Mouse (Mus musculus): ENCODE measurements at regions not wholly inside any gene's neighbourhood (a gene's known extent, or its start where the extent isn't known, plus 50 kb on each side); places are given as distances from the start of the nearest gene placed in this dataset.

GRCm38 (mm10) chr7:71524119-71524518 is 172.8 kb upstream of the Gm10295 start:
- H3K36me3 ChIP-seq (ENCODE audit: control insufficient read depth, insufficient read depth, low read length): no peaks in the 10 kb centered on the region
- H3K4me2 ChIP-seq (ENCODE audit: low read length): no peak overlapping the region
- H3K9me3 ChIP-seq (replicated peaks; ENCODE audit: control insufficient read depth, low read length, poor library complexity, severe bottlenecking): no peaks in the 10 kb centered on the region
- no peak overlapping the region for H3K27ac ChIP-seq (ENCODE audit: low read length)
- no peak overlapping the region for H3K9ac ChIP-seq (ENCODE audit: low read depth, low read length)
- no peak overlapping the region for H3K4me3 ChIP-seq (ENCODE audit: low read depth, low read length)
- no peak for ATAC-seq
- 90% methylated on average over 2 of the region's 2 CpGs for WGBS
- H3K4me1 ChIP-seq (ENCODE audit: control insufficient read depth, insufficient read depth, low read length): no peaks in the 10 kb centered on the region
- H3K27me3 ChIP-seq (ENCODE audit: control insufficient read depth, insufficient read depth, low read depth, low read length): no peaks in the 10 kb centered on the region

- no peaks in the 10 kb centered on the region for H3K4me1 ChIP-seq (ENCODE audit: control insufficient read depth, insufficient read depth, low read length)
- no peak overlapping the region for H3K4me3 ChIP-seq (ENCODE audit: low read depth, low read length)
- H3K27me3 ChIP-seq (ENCODE audit: control insufficient read depth, insufficient read depth, low read depth, low read length): no peaks in the 10 kb centered on the region
- ATAC-seq: no peak
- H3K36me3 ChIP-seq (ENCODE audit: control insufficient read depth, insufficient read depth, low read length): no peaks in the 10 kb centered on the region
- 62% methylated on average over 3 of the region's 3 CpGs for whole genome bisulfite sequencing
- no peak overlapping the region for H3K27ac ChIP-seq (ENCODE audit: low read length)
- H3K9me3 ChIP-seq (replicated peaks; ENCODE audit: control insufficient read depth, low read length, poor library complexity, severe bottlenecking): no peaks in the 10 kb centered on the region
- no peak overlapping the region for H3K9ac ChIP-seq (ENCODE audit: low read depth, low read length)
- H3K4me2 ChIP-seq (ENCODE audit: low read length): no peak overlapping the region
Measured at GRCm38 (mm10) chr7:71507379-71507778, 156.1 kb upstream of the Gm10295 start.

- no peak overlapping the region for H3K4me2 ChIP-seq (ENCODE audit: low read length)
- no peaks in the 10 kb centered on the region for H3K36me3 ChIP-seq (ENCODE audit: control insufficient read depth, insufficient read depth, low read length)
- no peaks in the 10 kb centered on the region for H3K9me3 ChIP-seq (replicated peaks; ENCODE audit: control insufficient read depth, low read length, poor library complexity, severe bottlenecking)
- no peaks in the 10 kb centered on the region for H3K4me1 ChIP-seq (ENCODE audit: control insufficient read depth, insufficient read depth, low read length)
- no peak overlapping the region for H3K27ac ChIP-seq (ENCODE audit: low read length)
- ATAC-seq: no peak
- H3K9ac ChIP-seq (ENCODE audit: low read depth, low read length): no peak overlapping the region
- WGBS: 66% methylated on average over 6 of the region's 6 CpGs
- no peak overlapping the region for H3K4me3 ChIP-seq (ENCODE audit: low read depth, low read length)
- no peaks in the 10 kb centered on the region for H3K27me3 ChIP-seq (ENCODE audit: control insufficient read depth, insufficient read depth, low read depth, low read length)
Measured at GRCm38 (mm10) chr7:71500719-71501118, 149.4 kb upstream of the Gm10295 start.

DNA sequence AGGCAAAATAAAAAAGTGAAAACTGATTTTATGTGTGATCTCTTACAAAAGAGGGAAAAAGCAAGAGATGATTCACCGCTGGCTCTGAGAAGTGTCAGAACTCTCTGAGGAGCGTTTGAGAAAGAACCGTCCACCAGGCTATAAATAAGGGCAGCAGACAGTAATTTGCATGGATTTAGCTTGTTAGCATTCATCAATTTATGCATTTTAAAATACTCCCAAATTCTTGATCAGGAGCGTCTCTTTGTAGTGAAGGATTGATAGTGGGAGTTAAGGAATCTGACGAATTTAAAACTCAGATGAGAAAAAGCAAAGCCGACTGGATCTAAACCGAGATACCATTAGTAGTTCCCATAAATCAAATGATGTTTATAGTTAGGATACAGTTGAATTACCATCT is 146.8 kb upstream of the Gm10295 start:
- Histone ChIP-seq H3K27ac (ENCODE audit: low read length) (no peak overlapping the region), H3K4me3 (ENCODE audit: low read depth, low read length) (no peak overlapping the region), H3K27me3 (ENCODE audit: control insufficient read depth, insufficient read depth, low read depth, low read length) (no peaks in the 10 kb centered on the region), H3K36me3 (ENCODE audit: control insufficient read depth, insufficient read depth, low read length) (no peaks in the 10 kb centered on the region), H3K4me1 (ENCODE audit: control insufficient read depth, insufficient read depth, low read length) (no peaks in the 10 kb centered on the region), H3K9ac (ENCODE audit: low read depth, low read length) (no peak overlapping the region), H3K4me2 (ENCODE audit: low read length) (no peak overlapping the region), H3K9me3 (replicated peaks; ENCODE audit: control insufficient read depth, low read length, poor library complexity, severe bottlenecking) (no peaks in the 10 kb centered on the region)
- no peak for ATAC-seq
- 74% methylated on average over 7 of the region's 7 CpGs for WGBS

DNA sequence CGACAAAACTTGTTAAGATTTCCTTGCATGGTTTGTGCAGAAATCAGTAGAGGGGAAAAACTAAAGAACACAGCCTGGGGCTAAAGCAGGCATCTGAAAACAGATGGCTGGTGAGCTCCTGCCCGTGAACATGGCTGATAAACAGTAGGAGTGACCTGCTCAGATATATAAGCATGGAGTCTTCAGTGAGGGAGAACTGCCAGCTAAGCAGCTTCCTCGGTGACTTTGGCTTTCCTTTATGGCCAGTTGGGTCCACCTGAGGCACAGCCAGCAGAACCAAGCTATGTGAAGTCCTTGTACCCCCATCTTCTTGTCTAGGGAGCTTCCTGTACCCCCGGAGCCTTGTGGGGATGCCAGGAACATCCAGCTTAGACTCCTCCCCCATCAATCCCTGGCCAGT is 139.8 kb upstream of the Gm10295 start:
- Histone ChIP-seq H3K9me3 (replicated peaks; ENCODE audit: control insufficient read depth, low read length, poor library complexity, severe bottlenecking) (no peaks in the 10 kb centered on the region), H3K4me2 (ENCODE audit: low read length) (no peak overlapping the region), H3K36me3 (ENCODE audit: control insufficient read depth, insufficient read depth, low read length) (no peaks in the 10 kb centered on the region), H3K9ac (ENCODE audit: low read depth, low read length) (no peak overlapping the region), H3K27ac (ENCODE audit: low read length) (no peak overlapping the region), H3K4me1 (ENCODE audit: control insufficient read depth, insufficient read depth, low read length) (no peaks in the 10 kb centered on the region), H3K27me3 (ENCODE audit: control insufficient read depth, insufficient read depth, low read depth, low read length) (no peaks in the 10 kb centered on the region), H3K4me3 (ENCODE audit: low read depth, low read length) (no peak overlapping the region)
- 73% methylated on average over 4 of the region's 4 CpGs for WGBS
- ATAC-seq: no peak

GRCm38 (mm10) chr7:71488016-71488650 is 136.8 kb upstream of the Gm10295 start:
- H3K27me3 ChIP-seq (ENCODE audit: control insufficient read depth, insufficient read depth, low read depth, low read length): no peaks in the 10 kb centered on the region
- no peak overlapping the region for H3K4me3 ChIP-seq (ENCODE audit: low read depth, low read length)
- no peak overlapping the region for H3K4me2 ChIP-seq (ENCODE audit: low read length)
- H3K9me3 ChIP-seq (replicated peaks; ENCODE audit: control insufficient read depth, low read length, poor library complexity, severe bottlenecking): no peaks in the 10 kb centered on the region
- H3K9ac ChIP-seq (ENCODE audit: low read depth, low read length): no peak overlapping the region
- 96% methylated on average over 7 of the region's 7 CpGs for WGBS
- no peak overlapping the region for H3K27ac ChIP-seq (ENCODE audit: low read length)
- no peak for ATAC-seq
- no peaks in the 10 kb centered on the region for H3K4me1 ChIP-seq (ENCODE audit: control insufficient read depth, insufficient read depth, low read length)
- H3K36me3 ChIP-seq (ENCODE audit: control insufficient read depth, insufficient read depth, low read length): no peaks in the 10 kb centered on the region

GRCm38 (mm10) chr7:71475383-71475782 is 124.1 kb upstream of the Gm10295 start:
- 82% methylated on average over 4 of the region's 4 CpGs for WGBS
- Histone ChIP-seq H3K36me3 (ENCODE audit: control insufficient read depth, insufficient read depth, low read length) (no peaks in the 10 kb centered on the region), H3K9me3 (replicated peaks; ENCODE audit: control insufficient read depth, low read length, poor library complexity, severe bottlenecking) (no peaks in the 10 kb centered on the region), H3K4me2 (ENCODE audit: low read length) (no peak overlapping the region), H3K9ac (ENCODE audit: low read depth, low read length) (no peak overlapping the region), H3K4me1 (ENCODE audit: control insufficient read depth, insufficient read depth, low read length) (no peaks in the 10 kb centered on the region), H3K4me3 (ENCODE audit: low read depth, low read length) (no peak overlapping the region), H3K27me3 (ENCODE audit: control insufficient read depth, insufficient read depth, low read depth, low read length) (no peaks in the 10 kb centered on the region), H3K27ac (ENCODE audit: low read length) (no peak overlapping the region)
- no peak for ATAC-seq

DNA sequence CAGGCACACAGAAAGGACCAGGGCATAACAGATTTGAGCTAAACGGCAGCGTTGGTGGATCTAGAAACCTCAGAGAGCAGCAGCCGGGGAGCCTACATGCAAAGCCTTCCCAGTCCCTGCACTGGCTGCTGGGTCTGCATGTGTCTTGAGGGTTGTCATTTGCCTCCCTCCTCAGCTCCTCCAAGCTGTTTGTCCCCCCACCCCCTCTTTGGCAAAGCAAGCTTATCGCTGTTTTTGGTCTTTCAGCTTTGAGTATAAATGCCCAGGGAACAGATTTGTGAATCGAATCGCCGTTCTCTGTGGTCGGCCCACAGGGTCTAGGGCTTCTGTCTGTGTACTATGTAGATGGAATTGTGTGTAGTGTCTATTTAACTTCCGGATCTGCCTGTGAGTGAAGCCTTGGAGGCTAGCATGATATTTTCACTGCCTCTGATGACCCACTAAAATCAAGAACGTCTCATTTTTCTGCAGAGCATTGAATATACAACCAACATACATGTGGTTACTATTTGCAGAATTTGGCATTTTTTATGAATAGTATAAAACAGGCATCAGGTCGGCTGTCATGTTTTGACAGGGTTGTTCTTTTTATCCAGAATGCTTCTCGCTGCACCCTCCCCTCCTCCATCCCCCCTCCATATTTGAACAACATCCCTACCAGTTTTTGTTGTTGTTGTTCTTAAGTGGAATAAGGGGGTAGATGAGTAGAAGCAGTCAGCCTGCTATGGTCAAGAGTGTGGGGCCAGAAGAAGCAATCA is 121.3 kb upstream of the Gm10295 start:
- no peaks in the 10 kb centered on the region for H3K36me3 ChIP-seq (ENCODE audit: control insufficient read depth, insufficient read depth, low read length)
- ATAC-seq: no peak
- H3K9me3 ChIP-seq (replicated peaks; ENCODE audit: control insufficient read depth, low read length, poor library complexity, severe bottlenecking): no peaks in the 10 kb centered on the region
- no peak overlapping the region for H3K4me2 ChIP-seq (ENCODE audit: low read length)
- no peak overlapping the region for H3K4me3 ChIP-seq (ENCODE audit: low read depth, low read length)
- H3K27ac ChIP-seq (ENCODE audit: low read length): no peak overlapping the region
- H3K27me3 ChIP-seq (ENCODE audit: control insufficient read depth, insufficient read depth, low read depth, low read length): no peaks in the 10 kb centered on the region
- H3K4me1 ChIP-seq (ENCODE audit: control insufficient read depth, insufficient read depth, low read length): no peaks in the 10 kb centered on the region
- 78% methylated on average over 12 of the region's 12 CpGs for WGBS
- H3K9ac ChIP-seq (ENCODE audit: low read depth, low read length): no peak overlapping the region

DNA sequence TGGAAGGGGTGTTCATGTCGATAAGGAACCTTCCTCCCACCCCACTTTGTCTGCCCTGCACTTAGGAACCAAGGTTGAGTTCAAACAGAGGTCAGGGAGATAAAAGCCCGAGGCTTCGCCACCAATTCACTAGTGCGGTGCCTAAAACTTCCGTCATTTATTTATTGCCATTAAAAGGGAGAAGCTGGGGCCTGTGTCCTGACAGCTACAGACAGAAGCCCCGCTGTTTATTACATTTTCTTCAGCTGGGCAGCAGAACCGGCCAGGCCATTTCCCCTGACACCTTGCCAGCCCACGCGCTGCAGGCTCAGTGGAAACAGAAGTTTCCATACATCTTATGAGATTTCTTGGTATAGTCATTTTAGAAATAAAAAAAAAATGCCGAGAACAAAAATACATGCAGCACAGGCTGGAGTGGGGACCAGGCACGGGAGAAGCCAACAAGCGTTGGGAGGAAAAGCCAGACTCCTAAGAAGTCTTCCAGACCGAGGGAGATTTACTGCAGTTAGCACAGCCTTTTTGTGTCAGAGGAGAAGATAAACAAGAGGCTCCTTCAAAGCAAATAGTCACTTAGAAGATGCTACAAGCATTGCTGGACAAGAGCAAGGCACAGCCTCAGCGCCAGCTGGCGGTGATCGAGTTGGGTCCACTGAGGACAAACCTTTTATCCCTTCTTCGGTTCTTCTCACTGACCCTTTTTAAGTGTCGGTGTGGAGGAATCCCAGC is 120.5 kb upstream of the Gm10295 start:
- Histone ChIP-seq H3K9ac (ENCODE audit: low read depth, low read length) (no peak overlapping the region), H3K9me3 (replicated peaks; ENCODE audit: control insufficient read depth, low read length, poor library complexity, severe bottlenecking) (no peaks in the 10 kb centered on the region), H3K27me3 (ENCODE audit: control insufficient read depth, insufficient read depth, low read depth, low read length) (no peaks in the 10 kb centered on the region), H3K4me2 (ENCODE audit: low read length) (no peak overlapping the region), H3K4me3 (ENCODE audit: low read depth, low read length) (no peak overlapping the region), H3K36me3 (ENCODE audit: control insufficient read depth, insufficient read depth, low read length) (no peaks in the 10 kb centered on the region), H3K4me1 (ENCODE audit: control insufficient read depth, insufficient read depth, low read length) (no peaks in the 10 kb centered on the region), H3K27ac (ENCODE audit: low read length) (no peak overlapping the region)
- WGBS: 59% methylated on average over 18 of the region's 18 CpGs
- ATAC-seq: no peak

All from midbrain, embryonic 16.5 days (tissue).